18 mouse cellular contexts compared by ENCODE assay signal in genomic region chr3:82888842-82889241, GRCm38 (mm10). TPM values are rescaled to one million over a fixed set of nuclear protein-coding genes. Genes with fewer than 3 reads are reported as not detected.
"Had no signal": no experiment of that assay in that cellular context is flagged by ENCODE, and none has a peak within 500 bp of the region (broad histone marks: within the 10 kb centered on the region; RNA-seq: fewer than 3 reads in every experiment).

No protein-coding gene starts in this region.

- DNase-seq: cerebellum, postnatal 10 days; cerebellum, postnatal 14 days; cerebellum, postnatal 25 days; cerebellum, postnatal 36 days; embryo, embryonic 11 days; forebrain, postnatal 0 days; gastrocnemius, adult 2 months; gastrocnemius, postnatal 10 days; gastrocnemius, postnatal 14 days; gastrocnemius, postnatal 25 days; gastrocnemius, postnatal 36 days; heart, adult 11 months; heart, adult 18-20 months; heart, adult 2 months had no signal

RNA-seq across cellular contexts. Expression of gene Rbm46, which starts 12.6 kb away (rescaled TPM):
- total RNA-seq: common myeloid progenitor, adult 5-6 weeks; gastrocnemius, postnatal 36 days; granulocyte monocyte progenitor cell, adult 5-6 weeks had no signal

RNA-seq across cellular contexts. Expression of gene Lrat, which starts 14.9 kb away (rescaled TPM):
- total RNA-seq: common myeloid progenitor, adult 5-6 weeks; gastrocnemius, adult 18-20 months; gastrocnemius, adult 8-10 months; gastrocnemius, postnatal 36 days; granulocyte monocyte progenitor cell, adult 5-6 weeks had no signal
